Mouse (Mus musculus) small intestine, adult 2 months (tissue): ENCODE measurements around the gene Hsf2.
A peak's percentile ranks its signal among the peaks of the same experiment; 100 is the strongest.

Experiments used
- CTCF ChIP-seq: fragments of 200-500 bp; IDR thresholded peaks from 2 replicates; pipeline ENCODE4 v1.5.1; 2012; ENCODE audit warnings: low read depth, mild to moderate bottlenecking, control low read depth, inconsistent platforms, low read length, moderate library complexity, mixed read lengths; ENCODE audit not compliant: insufficient replicate concordance, insufficient read length; ENCODE audit errors: extremely low read depth
- POLR2A ChIP-seq: fragments of 200-500 bp; IDR thresholded peaks from 2 replicates; pipeline ENCODE4 v1.6.1; 2012; ENCODE audit warnings: low read depth, mild to moderate bottlenecking, control low read depth, inconsistent platforms, low read length, moderate library complexity

DNA sequence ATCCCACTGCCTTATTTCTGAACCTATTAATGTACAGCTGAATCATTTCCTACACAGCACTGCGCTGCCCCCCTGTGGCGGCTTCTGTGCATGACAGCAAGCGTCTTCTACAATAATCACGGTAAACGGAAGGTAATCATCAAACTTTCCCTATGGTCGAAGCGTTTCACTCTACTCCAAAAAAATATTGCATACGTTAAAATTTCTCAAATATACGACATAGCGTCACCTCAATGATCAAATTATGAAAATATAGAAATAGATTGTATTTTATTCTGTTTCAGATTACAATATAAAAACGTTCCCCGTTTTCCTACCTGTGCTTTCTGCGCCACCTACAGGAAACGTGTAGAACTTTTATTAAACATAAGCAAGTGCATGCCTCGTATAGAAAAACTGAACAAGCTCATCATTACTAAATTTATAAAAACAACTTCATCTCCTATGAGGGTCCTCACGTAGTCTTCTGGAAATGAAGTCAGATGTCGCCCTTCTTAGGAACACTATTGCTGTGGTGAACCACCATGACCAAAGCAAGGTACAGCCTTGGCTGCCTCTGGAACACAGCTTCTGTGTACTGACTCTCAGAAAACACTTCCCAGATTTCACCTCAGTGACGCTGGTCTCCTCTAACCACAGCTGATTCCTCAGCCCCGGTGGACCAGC lies 38.0 kb upstream of the Hsf2 start:
- TF ChIP-seq POLR2A, result no peak
- TF ChIP-seq CTCF, result peak; percentile 93; the same call in 1 of the 2 replicates
